Mouse (Mus musculus): Measurements from ENCODE around the gene Lsm14a.
"Not testable (repeated sequence)": the region's sequence is repeated elsewhere in the genome, so short reads cannot be mapped to it uniquely, and the experiment has no call there.

Lsm14a gene

GRCm38 (mm10) chr7:34373906-34374305, 19.2 kb downstream of the Lsm14a start:
- no peak for DNase-seq (ENCODE audit: low spot score)

DNA sequence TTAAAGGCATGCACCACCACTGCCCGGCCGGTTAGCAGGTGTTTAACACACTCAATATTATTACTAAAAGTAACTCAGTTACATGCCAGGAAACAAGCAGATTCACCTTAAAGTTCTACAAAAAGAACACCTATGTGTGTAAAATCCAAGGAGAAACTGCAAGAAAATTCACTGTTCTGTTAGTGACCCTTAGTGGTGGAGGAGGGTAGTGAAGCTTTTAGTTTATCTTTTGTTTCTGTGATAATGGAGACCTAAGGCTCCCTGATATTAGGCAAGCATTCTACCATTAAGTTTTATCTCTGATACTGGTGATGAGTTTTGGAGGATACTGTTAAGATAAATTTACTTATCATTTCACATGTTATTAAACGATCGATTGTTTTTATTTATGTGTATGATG, 37.5 kb downstream of the Lsm14a start:
- no peak for DNase-seq (ENCODE audit: low spot score)

DNA sequence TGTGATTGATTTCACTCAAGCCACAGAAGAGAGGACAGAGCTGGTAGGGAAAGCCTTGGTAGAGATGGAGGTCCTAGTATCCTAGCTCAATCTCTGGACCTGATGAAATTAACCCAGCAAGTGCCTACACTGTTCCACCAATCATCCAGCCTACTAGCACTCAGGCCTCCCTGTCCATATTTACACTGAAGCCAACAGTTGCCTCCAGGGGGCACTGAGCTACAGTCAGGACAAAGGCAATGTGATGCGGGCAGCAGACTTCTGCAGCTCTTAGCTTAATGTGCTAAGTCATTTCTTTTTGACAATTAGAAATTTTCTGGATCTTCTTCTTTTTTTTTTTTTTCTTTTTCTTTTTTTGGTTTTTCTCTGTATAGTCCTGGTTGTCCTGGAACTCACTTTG, 41.1 kb downstream of the Lsm14a start:
- DNase-seq (ENCODE audit: low spot score), result peak; percentile 7

GRCm38 (mm10) chr7:34350166-34350565, 42.9 kb downstream of the Lsm14a start:
- DNase-seq (ENCODE audit: low spot score), result no peak

- no peak for DNase-seq (ENCODE audit: low spot score)
Observed at GRCm38 (mm10) chr7:34348011-34348410, 45.1 kb downstream of the Lsm14a start.

GRCm38 (mm10) chr7:34347041-34347440, 46.1 kb downstream of the Lsm14a start:
- DNase-seq (ENCODE audit: low spot score), result no peak

GRCm38 (mm10) chr7:34346505-34346904, 46.6 kb downstream of the Lsm14a start:
- DNase-seq (ENCODE audit: low spot score), result no peak

GRCm38 (mm10) chr7:34342040-34342793, 50.9 kb downstream of the Lsm14a start:
- DNase-seq (ENCODE audit: low spot score), result no peak

GRCm38 (mm10) chr7:34340841-34341240, 52.3 kb downstream of the Lsm14a start:
- no peak for DNase-seq (ENCODE audit: low spot score)

DNA sequence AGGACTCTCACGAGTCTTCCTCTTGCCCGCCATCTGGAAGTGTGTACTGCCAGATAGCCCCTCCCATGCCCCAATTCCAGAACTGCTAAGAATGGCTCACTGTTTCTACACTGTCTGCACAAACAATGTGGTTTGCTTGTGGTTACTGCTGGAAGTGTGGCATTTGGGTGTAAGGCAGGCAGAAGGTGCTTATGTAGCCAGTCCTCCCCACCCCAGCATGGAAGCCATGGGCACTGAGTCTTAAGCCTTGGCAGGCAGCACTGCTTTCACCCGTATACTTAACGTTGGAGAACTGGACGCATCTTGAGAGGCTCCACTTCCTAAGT, 54.0 kb downstream of the Lsm14a start:
- DNase-seq (ENCODE audit: low spot score), result no peak

DNA sequence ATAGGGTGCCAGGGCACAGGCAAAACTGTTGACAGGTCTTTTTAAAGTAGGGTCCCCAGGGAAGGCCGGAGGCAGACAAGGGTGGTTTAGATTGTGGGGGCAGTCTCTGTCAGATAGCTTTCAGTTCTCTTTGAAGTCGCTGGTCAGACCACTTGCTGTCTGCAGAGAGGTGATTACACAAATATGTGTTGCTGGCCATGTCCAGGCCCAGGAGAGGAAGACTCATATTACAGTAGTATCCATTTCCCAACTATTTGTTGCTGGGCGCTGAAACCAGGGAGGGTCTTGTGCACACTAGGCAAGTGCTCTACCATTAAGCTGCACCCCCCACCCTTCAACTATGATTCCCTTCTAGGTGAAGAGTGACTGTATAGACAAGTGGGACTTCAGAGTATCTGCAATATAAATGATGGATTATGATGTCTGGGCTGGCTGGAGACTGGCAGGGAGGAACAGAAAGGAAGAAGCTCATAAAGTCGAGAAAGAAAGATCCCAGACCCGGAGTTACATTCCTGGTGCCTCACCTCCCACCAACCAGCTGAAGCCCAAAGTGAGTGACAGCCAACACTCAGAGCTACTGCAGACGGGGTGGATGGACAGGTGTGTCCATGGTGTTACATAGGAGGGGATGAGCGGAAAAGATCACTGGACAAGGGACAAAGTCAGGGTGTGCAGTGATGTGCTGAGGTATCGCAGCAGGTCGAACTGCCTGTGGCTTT, 54.5 kb downstream of the Lsm14a start:
- no peak for DNase-seq (ENCODE audit: low spot score)

GRCm38 (mm10) chr7:34337268-34337667, 55.8 kb downstream of the Lsm14a start:
- DNase-seq (ENCODE audit: low spot score), result no peak

DNA sequence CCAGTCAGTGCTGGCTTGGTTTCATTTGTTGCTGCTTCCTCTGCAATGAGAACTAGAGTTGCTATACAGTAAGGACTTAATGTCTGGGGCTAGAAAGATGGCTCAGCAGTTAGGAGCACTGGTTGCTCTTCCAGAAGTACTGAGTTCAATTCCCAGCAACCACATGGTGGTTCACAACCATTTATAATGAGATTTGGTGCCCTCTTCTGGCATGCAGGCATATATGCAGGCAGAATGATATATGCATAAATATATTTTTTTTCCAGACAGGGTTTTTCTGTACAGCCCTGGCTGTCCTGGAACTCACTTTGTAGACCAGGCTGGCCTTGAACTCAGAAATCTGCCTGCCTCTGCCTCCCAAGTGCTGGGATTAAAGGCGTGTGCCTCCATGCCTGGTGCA, 56.6 kb downstream of the Lsm14a start:
- not testable (repeated sequence) for DNase-seq (ENCODE audit: low spot score)

GRCm38 (mm10) chr7:34327493-34327892, 65.6 kb downstream of the Lsm14a start:
- DNase-seq (ENCODE audit: low spot score), result no peak

DNA sequence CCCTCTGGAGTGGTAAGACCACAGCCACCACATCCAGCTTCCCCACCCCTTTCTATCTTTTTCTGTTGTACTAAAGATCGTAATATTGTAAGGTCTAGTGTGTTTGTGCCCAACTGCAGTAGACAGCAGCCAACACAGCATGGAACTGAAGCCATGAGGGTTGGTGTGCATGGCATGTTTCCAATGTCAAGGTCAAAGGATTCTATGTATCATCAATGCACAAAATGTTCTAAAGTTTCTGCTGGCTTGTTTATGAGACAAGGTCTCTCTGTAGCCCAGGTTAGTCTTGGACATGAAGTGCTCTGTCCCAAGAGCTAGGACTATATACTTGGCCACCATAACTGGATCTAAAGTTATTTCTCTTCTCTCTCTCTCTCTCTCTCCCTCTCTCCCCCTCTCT, 68.3 kb downstream of the Lsm14a start:
- DNase-seq (ENCODE audit: low spot score), result no peak

DNA sequence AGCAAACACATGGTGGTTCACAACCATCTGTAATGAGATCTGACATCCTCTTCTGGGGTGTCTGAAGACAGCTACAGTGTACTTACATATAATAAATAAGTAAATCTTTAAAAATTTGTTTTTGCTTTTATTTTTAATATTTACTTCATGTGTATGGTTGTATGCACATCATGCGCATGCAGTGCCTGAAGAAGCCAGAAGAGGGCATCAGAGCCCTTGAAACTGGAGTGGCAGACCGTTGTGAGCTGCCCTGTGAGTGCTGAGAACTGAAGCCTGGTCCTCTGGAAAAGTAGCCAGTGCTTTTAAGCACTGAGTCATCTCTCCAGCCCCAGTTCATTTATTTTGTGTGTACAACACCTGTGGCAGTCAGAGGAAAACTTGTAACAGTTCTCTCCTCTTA, 69.1 kb downstream of the Lsm14a start:
- DNase-seq (ENCODE audit: low spot score), result no peak

- DNase-seq (ENCODE audit: low spot score), result no peak
Observed at GRCm38 (mm10) chr7:34323351-34323750, 69.8 kb downstream of the Lsm14a start.

DNA sequence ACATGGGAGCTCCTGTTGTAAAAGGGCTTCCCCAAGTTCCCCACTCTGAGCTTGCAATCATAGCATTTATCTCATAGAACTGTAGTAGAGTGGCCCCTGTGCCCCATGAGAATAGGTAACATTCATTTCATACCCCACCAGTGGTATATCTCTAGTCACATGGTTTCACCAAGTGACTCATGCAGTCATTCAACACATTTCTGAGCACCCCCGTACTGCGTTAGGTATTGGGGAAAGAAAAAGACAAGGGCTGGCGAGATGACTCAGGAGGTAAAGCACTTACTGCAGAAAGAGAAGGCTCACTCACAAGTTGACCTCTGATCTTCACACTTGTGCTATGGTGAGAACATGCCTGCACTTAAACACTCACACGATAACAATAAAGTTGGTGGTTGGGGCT, 71.2 kb downstream of the Lsm14a start:
- DNase-seq (ENCODE audit: low spot score), result no peak

GRCm38 (mm10) chr7:34321119-34321518, 72.0 kb downstream of the Lsm14a start:
- DNase-seq (ENCODE audit: low spot score), result no peak

DNA sequence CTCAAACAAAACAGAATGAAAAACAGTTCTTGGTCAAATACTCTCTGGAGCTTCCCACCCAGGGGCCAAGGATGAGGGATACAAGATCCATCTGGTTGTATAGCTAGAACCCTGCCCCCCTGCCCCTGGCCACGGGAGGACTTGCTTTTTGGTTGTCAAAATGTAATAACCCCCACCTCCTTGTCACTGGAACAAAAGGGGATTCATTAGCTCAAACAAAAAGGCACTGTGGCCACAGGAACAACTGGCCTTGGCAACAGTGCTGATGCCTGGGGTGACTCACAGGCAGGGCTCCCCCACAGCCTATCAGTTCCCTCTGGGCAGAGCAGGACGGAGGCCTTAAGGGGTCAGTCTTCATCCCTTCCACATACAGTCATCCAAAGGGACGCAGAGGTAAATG, 73.2 kb downstream of the Lsm14a start:
- no peak for DNase-seq (ENCODE audit: low spot score)

- DNase-seq (ENCODE audit: low spot score), result no peak
Observed at GRCm38 (mm10) chr7:34319123-34319522, 74.0 kb downstream of the Lsm14a start.

- no peak for DNase-seq (ENCODE audit: low spot score)
Observed at GRCm38 (mm10) chr7:34317901-34318476, 75.1 kb downstream of the Lsm14a start.

DNA sequence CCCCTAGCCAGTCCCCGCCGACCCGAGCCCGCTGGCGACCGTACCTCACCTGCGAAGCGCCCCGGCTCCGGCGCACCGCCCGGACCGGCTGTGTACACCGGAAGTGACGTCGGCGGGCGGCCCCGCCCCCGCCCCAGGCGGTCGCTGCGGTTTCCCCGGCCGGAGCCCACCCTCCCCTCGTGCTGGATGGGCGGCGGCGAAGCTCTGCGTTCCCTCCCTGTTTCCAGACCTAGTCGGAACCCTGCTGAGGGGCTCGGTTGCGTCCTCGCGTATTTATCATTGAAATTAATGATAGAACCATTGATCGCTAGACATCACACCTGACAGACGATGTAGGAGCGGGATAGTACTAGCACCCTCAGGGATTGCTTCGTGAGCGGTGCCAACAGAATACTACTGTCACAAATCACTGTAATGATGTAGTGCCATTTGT, 79.7 kb downstream of the Lsm14a start, which contains the start of gene 4931406P16Rik:
4931406P16Rik (minus strand) TSS at position 109 of the 433 bp plus-strand sequence.
- peak; percentile 81 for DNase-seq (ENCODE audit: low spot score)

Data from T-cell, adult 2 months (primary cell).